Mouse (Mus musculus): ENCODE data around the gene Fbln7.

Fbln7 gene

GRCm38 (mm10) chr2:128862636-128863035 is at the start of gene Fbln7:
TSS of gene Fbln7 (plus strand) at chr2:128862981.
- DNase-seq (ENCODE audit: low spot score in 2 of 2), result no peak

DNA sequence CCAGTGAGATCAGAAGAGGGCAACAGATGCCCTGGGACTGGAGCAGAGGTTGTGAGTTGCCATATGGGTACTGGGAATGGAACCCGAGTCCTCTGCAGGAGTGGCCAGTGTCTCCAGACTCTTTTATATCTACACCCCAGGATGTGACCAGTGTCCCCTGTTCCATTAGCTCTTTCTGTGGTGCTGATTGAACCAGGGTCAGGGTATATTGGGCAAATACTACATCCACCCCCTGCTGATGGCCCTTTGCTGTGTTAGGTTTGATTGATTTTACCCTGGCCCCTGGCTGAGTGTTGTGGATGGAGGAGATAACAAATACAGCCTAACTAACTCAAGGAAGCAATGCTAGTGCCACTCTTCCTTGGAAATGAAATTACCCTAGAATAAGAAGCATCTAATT is 46.5 kb upstream of the Fbln7 start:
- no peak for DNase-seq (ENCODE audit: low spot score in 2 of 2)

- DNase-seq (ENCODE audit: low spot score in 2 of 2), result no peak
These were observed 45.9 kb upstream of the Fbln7 start for GRCm38 (mm10) chr2:128816916-128817315.

- DNase-seq (ENCODE audit: low spot score in 2 of 2), result peak; percentile 44 to 57
These were observed 45.4 kb upstream of the Fbln7 start for GRCm38 (mm10) chr2:128817387-128817785.

DNA sequence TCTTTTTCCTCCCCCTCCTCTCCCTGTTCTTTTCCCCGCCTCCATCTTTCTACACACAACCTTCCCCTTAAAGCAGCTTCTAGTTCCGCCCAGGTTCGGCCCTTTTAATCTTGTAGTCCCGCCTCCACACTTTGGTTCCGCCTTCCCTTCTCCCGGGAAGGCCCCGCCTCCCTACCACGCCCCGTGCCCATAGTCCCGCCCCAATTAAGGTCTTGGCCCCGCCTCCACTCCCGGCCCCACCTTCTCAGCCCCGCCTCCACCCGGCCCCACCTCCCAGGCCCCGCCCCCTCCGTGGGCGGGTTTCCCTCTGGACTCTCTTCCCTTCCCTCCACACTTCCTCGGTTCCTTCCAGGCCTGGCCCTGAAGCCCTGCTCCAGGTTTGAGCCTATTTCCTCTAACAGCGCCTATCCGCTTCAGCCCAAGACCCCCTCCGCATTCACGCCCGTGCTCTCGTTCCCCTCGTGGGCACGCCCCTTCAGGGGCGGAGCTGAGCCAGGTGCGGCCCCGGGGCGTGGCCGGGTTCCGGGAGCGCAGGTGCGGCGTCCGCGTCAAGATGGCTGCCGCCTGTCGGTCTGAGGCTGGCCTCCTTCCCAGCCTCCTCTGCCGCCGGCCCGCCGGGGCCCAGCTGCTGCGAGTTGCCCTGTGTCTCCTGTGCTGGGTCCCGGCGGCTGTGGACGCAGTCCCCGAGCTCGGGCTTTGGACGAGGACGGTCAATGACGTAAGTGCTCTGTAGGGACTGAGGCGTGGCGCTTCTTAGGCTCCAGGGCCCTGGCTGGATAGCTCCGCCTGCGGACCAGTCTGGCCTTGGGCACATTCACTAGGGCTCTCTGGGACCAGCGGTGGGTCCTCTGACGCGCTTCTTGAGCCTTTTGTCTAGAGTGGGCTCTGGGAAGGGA is 44.7 kb upstream of the Fbln7 start, which contains the start of gene Tmem87b:
Gene Tmem87b, plus strand, starts transcription at position 333 of the 896 bp plus-strand sequence.
- peak; percentile 91 to 97 for DNase-seq (ENCODE audit: low spot score in 2 of 2)

GRCm38 (mm10) chr2:128818956-128819643 is 43.7 kb upstream of the Fbln7 start:
- DNase-seq (ENCODE audit: low spot score in 2 of 2), result no peak

DNA sequence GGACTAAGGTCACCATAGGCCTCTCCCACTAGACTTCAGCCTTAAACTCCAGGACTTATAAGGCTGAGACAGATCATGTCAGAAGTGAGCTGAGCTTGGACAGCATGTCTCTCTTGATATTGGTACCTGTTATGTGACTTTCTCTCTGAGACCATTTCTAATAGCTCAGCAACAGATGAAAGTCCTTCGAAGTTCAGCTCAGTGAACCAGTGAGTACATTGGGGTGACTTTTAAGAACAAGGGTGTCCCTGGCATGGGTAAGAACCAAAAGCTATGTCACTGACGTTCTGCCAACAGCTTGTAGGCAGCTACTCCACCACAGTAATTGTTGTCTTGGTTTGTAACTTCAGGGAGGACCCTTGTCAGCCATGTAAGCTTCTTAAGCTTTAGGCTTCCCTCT is 42.1 kb upstream of the Fbln7 start:
- no peak for DNase-seq (ENCODE audit: low spot score in 2 of 2)

- DNase-seq (ENCODE audit: low spot score in 2 of 2), result no peak
These were observed 38.9 kb upstream of the Fbln7 start for GRCm38 (mm10) chr2:128823893-128824292.

GRCm38 (mm10) chr2:128827787-128828186 is 35.0 kb upstream of the Fbln7 start:
- DNase-seq (ENCODE audit: low spot score in 2 of 2), result no peak

- no peak for DNase-seq (ENCODE audit: low spot score in 2 of 2)
These were observed 30.2 kb upstream of the Fbln7 start for GRCm38 (mm10) chr2:128832611-128833010.

DNA sequence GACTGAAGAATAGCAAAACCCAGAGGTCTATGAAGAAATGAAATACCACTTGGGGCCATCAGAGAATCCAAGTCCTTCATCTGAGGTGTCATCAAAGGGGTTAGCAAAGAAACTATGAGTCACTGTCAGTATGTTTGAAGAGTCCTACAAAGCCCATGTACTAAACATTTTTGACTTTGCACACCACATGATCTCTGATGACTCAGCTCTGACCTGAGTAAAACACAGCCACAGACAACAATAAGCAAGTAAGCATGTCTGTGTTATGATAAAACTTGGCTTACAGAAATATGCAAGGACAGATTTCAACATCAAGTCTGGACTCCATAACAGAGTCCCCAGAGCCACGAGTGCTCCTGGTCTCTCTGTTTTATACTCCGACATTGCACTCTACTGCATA is 29.7 kb upstream of the Fbln7 start:
- DNase-seq (ENCODE audit: low spot score in 2 of 2), result no peak

- no peak for DNase-seq (ENCODE audit: low spot score in 2 of 2)
These were observed 29.3 kb upstream of the Fbln7 start for GRCm38 (mm10) chr2:128833435-128833834.

- DNase-seq (ENCODE audit: low spot score in 2 of 2), result no peak
These were observed 25.2 kb upstream of the Fbln7 start for GRCm38 (mm10) chr2:128837531-128837930.

GRCm38 (mm10) chr2:128838611-128839010 is 24.2 kb upstream of the Fbln7 start:
- DNase-seq (ENCODE audit: low spot score in 2 of 2), result no peak

DNA sequence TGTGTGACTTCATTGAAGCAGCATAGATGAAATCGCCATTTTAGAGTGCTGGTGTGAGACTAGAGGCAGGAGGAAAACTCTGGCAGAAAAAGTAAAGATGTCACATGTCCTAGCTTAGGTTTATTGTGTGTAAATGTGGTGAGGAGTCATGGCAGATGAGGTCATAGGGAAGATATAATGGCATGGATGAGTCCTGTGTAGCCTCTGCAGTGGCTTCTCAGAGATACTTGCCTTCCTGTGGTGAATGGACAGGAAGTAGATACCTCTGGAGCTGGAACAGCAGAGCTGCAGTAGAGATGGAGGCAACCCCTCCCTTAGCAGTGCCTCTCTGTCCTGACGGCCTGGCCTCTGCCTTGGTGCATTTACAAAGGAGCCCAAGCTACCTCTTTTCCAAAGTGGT is 23.3 kb upstream of the Fbln7 start:
- DNase-seq (ENCODE audit: low spot score in 2 of 2), result no peak

DNA sequence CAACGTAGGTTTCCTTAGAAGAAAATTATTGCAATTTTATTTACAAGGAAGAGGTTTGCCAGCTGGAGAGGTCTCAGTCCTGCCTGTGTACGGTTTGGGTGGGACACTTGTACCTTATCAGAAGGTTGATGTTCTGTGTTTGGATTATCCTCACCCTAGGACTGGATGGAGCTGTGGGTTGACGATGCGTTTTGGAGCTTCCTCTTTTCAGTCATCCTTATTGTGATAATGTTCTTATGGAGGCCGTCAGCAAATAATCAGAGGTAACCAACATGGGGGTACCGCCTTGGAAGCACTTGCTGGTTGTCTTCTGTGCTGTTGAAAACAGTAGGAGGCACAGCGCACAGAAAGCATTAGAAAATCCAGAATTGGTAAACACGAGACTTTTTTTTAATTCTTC is 20.3 kb upstream of the Fbln7 start:
- DNase-seq (ENCODE audit: low spot score in 2 of 2), result no peak

DNA sequence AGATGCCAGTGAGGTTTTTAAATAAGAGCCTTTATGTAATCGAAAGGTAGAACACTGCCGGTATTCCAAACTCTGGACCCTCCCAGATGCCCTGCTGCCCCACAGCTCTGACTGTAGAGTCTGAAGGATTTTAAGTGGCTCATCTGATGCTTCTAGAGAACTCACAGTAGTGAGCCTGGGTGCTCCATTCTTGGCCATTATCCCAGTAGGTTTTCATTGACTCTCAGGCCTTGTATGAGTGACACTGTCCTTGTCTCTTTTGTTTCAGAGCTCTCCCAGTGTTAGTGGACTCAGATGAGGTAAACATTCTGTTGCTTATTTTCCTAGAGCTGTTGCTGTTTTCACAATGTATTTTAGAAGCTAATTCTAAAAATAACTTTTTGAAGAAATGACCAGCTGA is 12.7 kb upstream of the Fbln7 start:
- no peak for DNase-seq (ENCODE audit: low spot score in 2 of 2)

GRCm38 (mm10) chr2:128856673-128857072 is 6.1 kb upstream of the Fbln7 start:
- no peak for DNase-seq (ENCODE audit: low spot score in 2 of 2)

DNA sequence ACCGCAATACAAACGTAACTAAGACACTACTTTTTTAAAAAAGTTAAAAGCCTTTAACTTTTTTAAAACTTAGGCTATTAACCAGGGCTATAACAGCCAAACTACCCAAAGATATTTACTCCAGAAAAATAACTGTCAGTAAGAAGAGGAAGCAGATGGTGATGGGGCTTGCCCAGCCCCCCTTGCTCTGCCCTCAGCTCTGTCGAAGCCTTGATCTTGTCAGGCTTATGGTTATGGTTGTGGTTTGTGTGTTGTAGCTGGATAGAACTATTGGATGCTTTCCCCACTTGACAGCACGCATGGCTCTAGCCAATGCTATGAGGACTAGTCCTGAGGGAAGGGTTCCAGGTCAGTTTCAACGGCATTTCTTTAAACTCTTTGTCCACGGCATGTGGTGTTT is 3.8 kb upstream of the Fbln7 start:
- no peak for DNase-seq (ENCODE audit: low spot score in 2 of 2)

GRCm38 (mm10) chr2:128859861-128860260 is 2.9 kb upstream of the Fbln7 start:
- DNase-seq (ENCODE audit: low spot score in 2 of 2), result no peak

GRCm38 (mm10) chr2:128863777-128864331 is 1.1 kb downstream of the Fbln7 start:
- peak; percentile 7 to 21 for DNase-seq (ENCODE audit: low spot score in 2 of 2)

DNA sequence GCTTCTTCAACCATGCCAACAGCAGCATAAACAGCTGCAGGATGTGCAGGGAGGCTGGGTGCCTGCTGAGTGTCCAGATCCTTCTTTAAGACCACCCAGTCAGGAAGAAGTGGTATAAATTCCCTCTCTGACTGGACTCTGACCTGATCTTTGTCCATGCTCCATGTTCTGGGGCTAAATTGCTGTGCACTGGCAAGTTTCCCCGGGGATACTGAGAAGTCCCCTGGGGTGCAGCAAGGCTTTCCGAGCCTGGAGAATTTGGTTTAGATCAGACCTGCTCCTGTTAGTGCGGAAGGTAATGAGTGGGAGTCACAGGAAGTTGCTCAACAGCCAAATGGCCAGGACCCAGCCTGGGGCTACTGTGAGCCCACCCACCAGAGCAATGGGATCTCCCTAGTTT is 2.3 kb downstream of the Fbln7 start:
- no peak for DNase-seq (ENCODE audit: low spot score in 2 of 2)

DNA sequence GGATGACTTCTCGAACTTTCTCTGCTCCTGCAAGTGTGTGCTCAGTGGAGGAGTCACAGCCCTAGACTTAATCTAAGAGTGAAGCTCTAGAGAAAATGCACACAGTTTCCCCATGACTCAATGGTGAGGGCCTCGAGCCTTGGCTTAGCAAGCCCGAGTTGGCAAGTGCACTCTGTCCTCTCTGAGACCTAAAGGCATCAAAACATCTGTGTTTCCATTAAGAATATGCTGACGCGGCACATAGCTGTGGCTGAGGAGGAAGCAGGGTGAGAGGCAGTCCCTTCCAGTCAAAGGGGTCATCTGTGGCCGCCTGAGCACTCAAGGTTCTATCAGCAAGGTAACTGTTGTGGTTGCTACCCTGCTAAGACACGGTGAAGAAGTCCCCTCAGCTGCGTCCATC is 8.9 kb downstream of the Fbln7 start:
- no peak for DNase-seq (ENCODE audit: low spot score in 2 of 2)
